Mouse (Mus musculus): ENCODE data around the gene Dhx9. TPM values are rescaled to one million over a fixed set of nuclear protein-coding genes. Genes with fewer than 3 reads are reported as not detected.
"Not testable (repeated sequence)": the region's sequence is repeated elsewhere in the genome, so short reads cannot be mapped to it uniquely, and the experiment has no call there.

Dhx9 gene
- polyA plus RNA-seq, 1 experiment: 57.5 TPM

DNA sequence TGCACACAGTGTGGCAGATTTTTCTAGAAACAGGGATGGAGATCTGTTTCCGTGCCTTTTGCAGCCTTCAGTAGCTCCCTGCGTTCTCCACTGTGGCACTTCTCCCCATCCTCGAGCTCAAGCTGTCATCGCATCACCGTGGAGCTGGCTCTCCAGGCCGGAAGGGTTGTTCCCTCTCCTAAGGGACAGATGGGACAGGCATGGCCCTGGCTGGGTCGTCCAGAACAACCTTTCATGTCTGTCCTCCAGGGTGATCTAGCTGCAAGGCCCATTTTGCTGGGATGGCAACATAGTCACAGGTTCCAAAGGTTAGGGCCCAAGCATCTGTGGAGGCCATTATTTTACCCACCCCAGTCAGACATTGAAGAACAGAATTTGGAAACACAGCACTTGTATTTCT, 56.3 kb downstream of the Dhx9 start:
- no peak for DNase-seq
- 17% methylated on average over 7 of the region's 7 CpGs for WGBS
- H3K27ac ChIP-seq (ENCODE audit: insufficient read depth, low read length): no peak overlapping the region
- H3K27me3 ChIP-seq (ENCODE audit: control insufficient read depth, insufficient read depth, low read length): no peaks in the 10 kb centered on the region
- no peak overlapping the region for H3K4me3 ChIP-seq (replicated peaks; ENCODE audit: insufficient read depth, low read depth, low read length)
- no peaks in the 10 kb centered on the region for H3K4me1 ChIP-seq (ENCODE audit: control insufficient read depth, insufficient read depth, low read length)
- no peak for TF ChIP-seq CTCF (IDR thresholded peaks at IDR 0.05; ENCODE audit: borderline replicate concordance, insufficient read depth, low read depth, low read length)
- no peak for TF ChIP-seq POLR2A (IDR thresholded peaks at IDR 0.05; ENCODE audit: borderline replicate concordance, insufficient read depth, low read length)

- H3K4me1 ChIP-seq (ENCODE audit: control insufficient read depth, insufficient read depth, low read length): no peaks in the 10 kb centered on the region
- H3K27ac ChIP-seq (ENCODE audit: insufficient read depth, low read length): peak within 1 kb of the TSS; percentile 64
- H3K27me3 ChIP-seq (ENCODE audit: control insufficient read depth, insufficient read depth, low read length): no peaks in the 10 kb centered on the region
- TF ChIP-seq CTCF (IDR thresholded peaks at IDR 0.05; ENCODE audit: borderline replicate concordance, insufficient read depth, low read depth, low read length) (no peak), POLR2A (IDR thresholded peaks at IDR 0.05; ENCODE audit: borderline replicate concordance, insufficient read depth, low read length) (peak; percentile 75)
- peak within 1 kb of the TSS; percentile 59 for H3K4me3 ChIP-seq (replicated peaks; ENCODE audit: insufficient read depth, low read depth, low read length)
- 3% methylated on average over 60 of the region's 60 CpGs for WGBS
- DNase-seq: peak; percentile 77
These were observed 62.5 kb downstream of the Dhx9 start, which contains the start of gene Shcbp1l for GRCm38 (mm10) chr1:153424770-153425584. Shcbp1l (plus strand) TSS chr1:153425162.

DNA sequence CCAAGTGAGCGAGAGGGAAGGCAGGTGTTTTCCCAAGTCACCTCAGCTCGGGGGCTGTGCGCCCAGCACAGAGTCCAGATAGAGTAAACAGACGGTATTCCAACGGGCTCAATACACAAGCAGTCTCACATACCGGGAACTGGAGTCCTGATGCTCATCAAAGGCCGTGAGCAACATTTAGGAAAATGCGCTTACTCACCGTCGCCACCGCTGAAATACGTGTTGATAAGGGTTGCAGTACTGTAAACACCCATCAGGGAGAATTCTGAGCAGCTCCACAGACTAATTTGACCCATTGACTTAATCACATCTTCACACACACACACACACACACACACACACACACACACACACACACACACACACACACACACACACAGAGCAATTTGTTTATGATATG, 63.2 kb downstream of the Dhx9 start:
- H3K27ac ChIP-seq (ENCODE audit: insufficient read depth, low read length): peak overlapping the region; percentile 26; the same call in 1 of the 2 replicates
- WGBS: 44% methylated on average over 12 of the region's 12 CpGs

DNA sequence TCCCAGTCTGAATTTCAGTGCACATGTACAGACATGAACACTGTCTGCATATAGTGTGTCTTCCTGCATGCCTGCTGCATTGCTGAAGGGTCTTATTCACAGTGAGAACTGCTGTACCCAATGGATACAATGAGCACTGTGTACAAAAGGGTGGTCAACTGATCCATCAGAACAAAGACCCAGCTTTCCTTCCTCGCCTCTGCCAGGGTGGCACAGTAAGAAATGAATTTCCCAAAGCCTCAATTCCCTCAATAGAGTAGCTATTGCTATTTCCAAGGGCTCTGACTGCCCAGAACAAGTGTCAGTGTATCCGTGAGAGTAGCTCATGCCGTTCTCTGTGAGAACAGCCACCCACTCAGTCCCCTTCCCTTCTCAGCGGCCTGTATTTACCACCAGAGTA, 69.7 kb downstream of the Dhx9 start:
- H3K27ac ChIP-seq (ENCODE audit: insufficient read depth, low read length); H3K4me3 ChIP-seq (replicated peaks; ENCODE audit: insufficient read depth, low read depth, low read length); H3K27me3 ChIP-seq (ENCODE audit: control insufficient read depth, insufficient read depth, low read length); DNase-seq; H3K4me1 ChIP-seq (ENCODE audit: control insufficient read depth, insufficient read depth, low read length): not testable (repeated sequence)
- 76% methylated on average over 4 of the region's 4 CpGs for WGBS

More for the DNA sequence above, 63.2 kb downstream of the Dhx9 start:
- TF ChIP-seq POLR2A (IDR thresholded peaks at IDR 0.05; ENCODE audit: borderline replicate concordance, insufficient read depth, low read length) (no peak), CTCF (IDR thresholded peaks at IDR 0.05; ENCODE audit: borderline replicate concordance, insufficient read depth, low read depth, low read length) (no peak)
- DNase-seq: peak; percentile 13 to 27
- Histone ChIP-seq H3K4me3 (replicated peaks; ENCODE audit: insufficient read depth, low read depth, low read length) (peak overlapping the region; percentile 59), H3K4me1 (ENCODE audit: control insufficient read depth, insufficient read depth, low read length) (no peaks in the 10 kb centered on the region), H3K27me3 (ENCODE audit: control insufficient read depth, insufficient read depth, low read length) (no peaks in the 10 kb centered on the region)

- DNase-seq; H3K27ac ChIP-seq (ENCODE audit: insufficient read depth, low read length); H3K4me3 ChIP-seq (replicated peaks; ENCODE audit: insufficient read depth, low read depth, low read length); H3K27me3 ChIP-seq (ENCODE audit: control insufficient read depth, insufficient read depth, low read length); H3K4me1 ChIP-seq (ENCODE audit: control insufficient read depth, insufficient read depth, low read length): not testable (repeated sequence)
- WGBS: 85% methylated on average over 3 of the region's 3 CpGs
These were observed 71.1 kb downstream of the Dhx9 start for GRCm38 (mm10) chr1:153416271-153416832.

DNA sequence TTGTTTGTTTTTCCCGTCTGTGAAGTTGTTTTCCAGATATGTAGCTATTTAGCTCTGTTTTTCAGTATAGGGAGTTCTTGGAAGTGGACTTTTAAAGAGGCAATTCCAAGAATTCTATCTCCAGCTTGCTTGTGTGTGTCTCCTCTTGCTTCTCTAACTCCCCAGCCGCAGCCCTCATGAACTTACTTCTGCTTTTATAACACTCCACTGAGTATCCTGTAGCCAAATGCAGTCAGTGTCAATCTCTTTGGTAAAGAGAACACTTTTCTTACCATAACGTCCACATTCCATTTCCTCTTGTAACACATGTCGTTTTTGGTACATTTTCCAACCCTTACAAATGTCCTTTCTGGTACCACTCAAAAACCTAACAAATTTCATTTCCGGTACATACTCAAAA, 71.7 kb downstream of the Dhx9 start:
- H3K27me3 ChIP-seq (ENCODE audit: control insufficient read depth, insufficient read depth, low read length): not testable (repeated sequence)
- WGBS: 88% methylated on average over 2 of the region's 5 CpGs

GRCm38 (mm10) chr1:153414962-153415361, 72.5 kb downstream of the Dhx9 start:
- 93% methylated on average over 4 of the region's 4 CpGs for WGBS

More for the DNA sequence above, 71.7 kb downstream of the Dhx9 start:
- not testable (repeated sequence) for H3K27ac ChIP-seq (ENCODE audit: insufficient read depth, low read length); DNase-seq; H3K4me1 ChIP-seq (ENCODE audit: control insufficient read depth, insufficient read depth, low read length); H3K4me3 ChIP-seq (replicated peaks; ENCODE audit: insufficient read depth, low read depth, low read length)

DNA sequence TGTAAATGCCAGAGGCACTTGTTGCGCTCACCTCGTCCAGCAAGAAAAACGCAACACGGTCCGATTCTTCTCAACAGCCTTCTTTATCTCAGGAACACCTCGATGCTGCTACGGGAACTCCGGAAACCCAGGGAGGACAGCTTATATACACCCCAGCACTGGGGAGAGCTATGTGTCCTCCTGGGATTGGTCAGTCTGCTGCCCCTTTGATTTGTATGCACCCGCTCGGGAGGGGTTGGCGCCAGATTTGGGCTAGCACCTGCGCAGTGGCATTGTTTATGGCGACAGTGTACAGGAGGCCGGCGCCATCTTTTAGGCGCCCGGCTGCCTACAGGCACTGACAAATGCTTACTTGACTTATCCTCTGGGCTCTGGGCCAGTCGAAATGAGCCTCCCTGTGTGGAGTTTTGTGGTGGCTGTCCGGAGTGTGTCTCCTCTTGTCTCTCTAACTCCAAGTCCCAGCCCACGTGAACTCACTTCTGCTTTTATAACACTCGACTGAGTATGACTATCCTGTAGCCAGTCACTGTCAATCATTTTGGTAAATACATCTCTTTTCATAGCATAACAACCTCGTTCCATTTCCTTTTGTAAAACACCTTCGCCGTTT, 73.2 kb downstream of the Dhx9 start:
- DNase-seq: peak; percentile 29 to 45
- H3K27ac ChIP-seq (ENCODE audit: insufficient read depth, low read length); H3K4me3 ChIP-seq (replicated peaks; ENCODE audit: insufficient read depth, low read depth, low read length); H3K4me1 ChIP-seq (ENCODE audit: control insufficient read depth, insufficient read depth, low read length); H3K27me3 ChIP-seq (ENCODE audit: control insufficient read depth, insufficient read depth, low read length): not testable (repeated sequence)
- whole genome bisulfite sequencing: 80% methylated on average over 24 of the region's 24 CpGs

More at GRCm38 (mm10) chr1:153414962-153415361, 72.5 kb downstream of the Dhx9 start:
- no peaks in the 10 kb centered on the region for H3K27me3 ChIP-seq (ENCODE audit: control insufficient read depth, insufficient read depth, low read length)
- peak in 1 of 2 experiments; percentile 14 for DNase-seq
- TF ChIP-seq POLR2A (IDR thresholded peaks at IDR 0.05; ENCODE audit: borderline replicate concordance, insufficient read depth, low read length) (no peak), CTCF (IDR thresholded peaks at IDR 0.05; ENCODE audit: borderline replicate concordance, insufficient read depth, low read depth, low read length) (no peak)
- no peak overlapping the region for H3K4me3 ChIP-seq (replicated peaks; ENCODE audit: insufficient read depth, low read depth, low read length)
- no peak overlapping the region; the same call in 1 of the 2 replicates for H3K27ac ChIP-seq (ENCODE audit: insufficient read depth, low read length)
- H3K4me1 ChIP-seq (ENCODE audit: control insufficient read depth, insufficient read depth, low read length): no peaks in the 10 kb centered on the region

GRCm38 (mm10) chr1:153413397-153414020, 74.0 kb downstream of the Dhx9 start:
- H3K4me3 ChIP-seq (replicated peaks; ENCODE audit: insufficient read depth, low read depth, low read length); H3K27me3 ChIP-seq (ENCODE audit: control insufficient read depth, insufficient read depth, low read length); H3K27ac ChIP-seq (ENCODE audit: insufficient read depth, low read length); H3K4me1 ChIP-seq (ENCODE audit: control insufficient read depth, insufficient read depth, low read length): not testable (repeated sequence)
- 85% methylated on average over 13 of the region's 13 CpGs for WGBS
- peak in 1 of 2 experiments; percentile 8 for DNase-seq

DNA sequence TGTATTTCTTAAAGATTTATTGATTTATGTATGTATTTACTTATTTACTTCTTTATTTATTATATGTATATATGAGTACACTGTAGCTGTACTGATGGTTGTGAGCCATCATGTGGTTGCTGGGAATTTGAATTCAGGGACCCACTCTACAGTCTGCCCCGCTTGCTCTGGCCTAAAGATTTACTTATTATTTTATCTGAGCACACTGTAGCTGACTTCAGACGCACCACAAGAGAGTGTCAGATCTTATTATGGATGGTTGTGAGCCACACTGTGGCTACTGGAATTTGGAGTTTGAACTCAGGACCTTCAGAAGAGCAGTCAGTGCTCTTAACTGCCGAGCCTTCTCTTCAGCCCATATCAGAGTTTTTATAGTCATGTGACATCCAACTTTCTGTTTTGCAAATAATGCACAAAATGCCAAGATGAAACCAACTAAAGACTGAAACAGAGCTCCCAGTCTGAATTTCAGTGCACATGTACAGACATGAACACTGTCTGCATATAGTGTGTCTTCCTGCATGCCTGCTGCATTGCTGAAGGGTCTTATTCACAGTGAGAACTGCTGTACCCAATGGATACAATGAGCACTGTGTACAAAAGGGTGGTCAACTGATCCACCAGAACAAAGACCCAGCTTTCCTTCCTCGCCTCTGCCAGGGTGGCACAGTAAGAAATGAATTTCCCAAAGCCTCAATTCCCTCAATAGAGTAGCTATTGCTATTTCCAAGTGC, 74.6 kb downstream of the Dhx9 start:
- not testable (repeated sequence) for H3K4me3 ChIP-seq (replicated peaks; ENCODE audit: insufficient read depth, low read depth, low read length); H3K27me3 ChIP-seq (ENCODE audit: control insufficient read depth, insufficient read depth, low read length); DNase-seq; H3K4me1 ChIP-seq (ENCODE audit: control insufficient read depth, insufficient read depth, low read length); H3K27ac ChIP-seq (ENCODE audit: insufficient read depth, low read length)
- WGBS: 86% methylated on average over 3 of the region's 4 CpGs
